Mouse (Mus musculus) erythroblast, embryonic 14.5 days (primary cell): ENCODE measurements around the gene Apoc1.

Source experiments
- GATA1 ChIP-seq: IDR thresholded peaks from 2 replicates; pipeline ENCODE4 v1.6.1; 2012; ENCODE audit warnings: low read length, inconsistent platforms, mixed read lengths
- TAL1 ChIP-seq: IDR thresholded peaks from 3 replicates; pipeline ENCODE4 v1.6.1; 2012; ENCODE audit warnings: low read length, inconsistent platforms, mixed read lengths

DNA sequence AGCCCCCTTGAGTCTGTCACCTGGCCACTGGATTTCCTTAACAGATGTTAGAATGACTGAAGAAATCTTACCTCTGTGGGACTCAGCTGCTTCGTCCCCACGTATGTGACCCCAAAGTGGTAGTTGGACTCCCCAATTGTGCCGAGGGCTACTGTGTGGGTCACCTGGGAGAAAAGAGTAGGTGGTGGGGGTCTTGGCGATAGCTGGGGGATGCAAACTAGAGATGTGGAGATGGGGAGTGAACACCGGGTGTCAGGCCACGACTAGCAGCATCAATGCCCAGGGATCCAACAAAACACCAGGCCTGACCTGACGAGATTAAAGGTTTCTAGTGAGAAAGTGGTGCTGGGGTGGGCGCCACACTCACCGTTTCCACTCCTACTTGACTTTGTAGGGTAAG, 21.1 kb upstream of the Apoc1 start:
- TF ChIP-seq TAL1 = no peak
- TF ChIP-seq GATA1 = no peak
